Mouse (Mus musculus): ENCODE measurements around the gene Sh3bgrl2. TPM values are rescaled to one million over a fixed set of nuclear protein-coding genes. Genes with fewer than 3 reads are reported as not detected.

Sh3bgrl2 gene
- polyA plus RNA-seq, 1 experiment from 2014 or later, result 8.5 TPM

DNA sequence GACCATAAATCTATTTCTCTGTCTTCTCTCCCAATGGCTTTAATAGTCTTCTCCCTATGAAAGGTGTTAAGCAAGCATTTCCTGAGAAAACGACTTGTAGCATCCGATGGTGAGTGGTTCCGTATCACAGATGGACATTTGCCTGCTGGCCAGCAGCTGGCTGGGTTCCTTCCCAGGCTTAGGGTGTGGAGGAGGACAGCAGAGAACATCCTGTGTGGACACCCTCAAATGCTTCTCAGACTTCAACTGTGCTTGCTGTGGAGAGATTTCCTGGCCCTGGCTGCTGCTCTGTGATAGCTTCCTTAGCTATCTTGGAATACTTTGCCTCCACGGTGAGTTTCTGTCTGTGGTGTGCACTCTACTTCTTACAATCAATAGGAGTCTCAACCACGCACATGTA lies 76.1 kb downstream of the Sh3bgrl2 start:
- H3K9me3 ChIP-seq, result no peaks in the 10 kb centered on the region
- H3K36me3 ChIP-seq, result no peaks in the 10 kb centered on the region
- H3K27ac ChIP-seq, result no peak overlapping the region
- 43% methylated on average over 5 of the region's 5 CpGs for WGBS
- ATAC-seq (ENCODE audit: low FRiP score, low read depth), result no peak
- H3K4me3 ChIP-seq, result no peak overlapping the region
- peaks cover 20% of the 10 kb centered on the region for H3K4me1 ChIP-seq
- no peak overlapping the region for H3K9ac ChIP-seq
- H3K27me3 ChIP-seq, result no peaks in the 10 kb centered on the region
- H3K4me2 ChIP-seq (replicated peaks), result no peak overlapping the region

GRCm38 (mm10) chr9:83625085-83625484 lies 77.0 kb downstream of the Sh3bgrl2 start:
- Histone ChIP-seq H3K4me3 (no peak overlapping the region), H3K9me3 (no peaks in the 10 kb centered on the region), H3K36me3 (no peaks in the 10 kb centered on the region), H3K9ac (no peak overlapping the region), H3K27ac (no peak overlapping the region), H3K27me3 (no peaks in the 10 kb centered on the region), H3K4me1 (peaks cover 25% of the 10 kb centered on the region), H3K4me2 (replicated peaks) (no peak overlapping the region)
- ATAC-seq (ENCODE audit: low FRiP score, low read depth), result no peak; the same call in 1 of the 2 replicates
- 39% methylated on average over 5 of the region's 5 CpGs for WGBS

- WGBS, result 21% methylated on average over 19 of the region's 19 CpGs
- Histone ChIP-seq H3K9me3 (no peaks in the 10 kb centered on the region), H3K9ac (peak overlapping the region; percentile 45; the same call in 1 of the 2 replicates), H3K4me2 (replicated peaks) (peak overlapping the region; percentile 40), H3K4me1 (peaks cover 31% of the 10 kb centered on the region), H3K27ac (no peak overlapping the region), H3K4me3 (peak overlapping the region; percentile 4; the same call in 1 of the 2 replicates), H3K36me3 (no peaks in the 10 kb centered on the region), H3K27me3 (no peaks in the 10 kb centered on the region)
- no peak for ATAC-seq (ENCODE audit: low FRiP score, low read depth)
Observed at GRCm38 (mm10) chr9:83628669-83629612, 80.8 kb downstream of the Sh3bgrl2 start.

GRCm38 (mm10) chr9:83630341-83630740 lies 82.2 kb downstream of the Sh3bgrl2 start:
- Histone ChIP-seq H3K27me3 (no peaks in the 10 kb centered on the region), H3K4me3 (no peak overlapping the region), H3K4me2 (replicated peaks) (no peak overlapping the region), H3K9ac (no peak overlapping the region), H3K27ac (no peak overlapping the region), H3K36me3 (no peaks in the 10 kb centered on the region), H3K4me1 (peaks cover 32% of the 10 kb centered on the region), H3K9me3 (no peaks in the 10 kb centered on the region)
- whole genome bisulfite sequencing, result 69% methylated on average over 6 of the region's 6 CpGs
- no peak for ATAC-seq (ENCODE audit: low FRiP score, low read depth)

DNA sequence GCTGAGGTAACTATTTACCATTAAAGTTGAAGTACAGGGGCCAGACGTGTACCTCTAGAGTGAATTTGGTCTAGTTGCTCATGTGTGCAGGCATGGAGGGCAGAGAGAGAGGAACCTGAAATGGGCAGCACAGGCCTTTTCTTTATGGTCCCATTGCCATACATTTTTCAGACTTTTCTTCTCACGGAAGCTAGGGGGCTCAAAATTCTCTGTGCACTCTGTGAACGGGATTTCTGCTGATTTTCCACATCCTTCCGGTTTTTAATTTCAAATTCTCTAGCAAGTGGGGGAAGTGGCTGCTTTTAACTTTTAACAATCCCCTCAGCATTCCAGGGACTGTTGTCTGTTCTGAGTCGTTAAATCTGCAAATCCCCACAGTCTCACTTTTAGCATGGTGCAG lies 83.8 kb downstream of the Sh3bgrl2 start:
- 12% methylated on average over 5 of the region's 5 CpGs for WGBS
- no peak for ATAC-seq (ENCODE audit: low FRiP score, low read depth)
- Histone ChIP-seq H3K9me3 (no peaks in the 10 kb centered on the region), H3K9ac (no peak overlapping the region), H3K27ac (no peak overlapping the region), H3K4me2 (replicated peaks) (no peak overlapping the region), H3K4me3 (no peak overlapping the region), H3K36me3 (no peaks in the 10 kb centered on the region), H3K4me1 (peaks cover 41% of the 10 kb centered on the region), H3K27me3 (no peaks in the 10 kb centered on the region)

DNA sequence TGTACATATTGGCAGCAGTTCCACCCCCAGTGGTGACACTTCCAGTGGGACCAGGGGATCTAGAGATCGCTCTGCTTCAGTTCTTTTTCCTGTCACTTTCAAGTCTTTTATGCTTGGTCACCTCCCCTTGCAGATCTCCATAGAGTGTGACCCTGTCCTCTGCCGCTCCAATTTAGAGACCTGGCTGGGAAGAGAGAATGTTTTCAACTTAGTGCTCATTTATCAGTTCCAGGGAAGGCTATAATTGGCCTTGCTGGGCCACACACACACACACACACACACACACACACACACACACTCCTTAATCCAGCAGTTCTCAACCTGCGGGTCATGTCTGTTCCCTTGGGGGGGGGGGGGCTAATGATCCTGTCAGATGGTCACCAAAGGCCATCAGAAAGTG lies 86.6 kb downstream of the Sh3bgrl2 start:
- Histone ChIP-seq H3K9ac (no peak overlapping the region), H3K4me3 (no peak overlapping the region), H3K4me1 (peaks cover 34% of the 10 kb centered on the region), H3K27ac (no peak overlapping the region), H3K9me3 (no peaks in the 10 kb centered on the region), H3K36me3 (no peaks in the 10 kb centered on the region), H3K4me2 (replicated peaks) (no peak overlapping the region), H3K27me3 (no peaks in the 10 kb centered on the region)
- no peak for ATAC-seq (ENCODE audit: low FRiP score, low read depth)
- WGBS, result 39% methylated on average over 3 of the region's 3 CpGs

GRCm38 (mm10) chr9:83635997-83636396 lies 87.9 kb downstream of the Sh3bgrl2 start:
- 2% methylated on average over 7 of the region's 7 CpGs for WGBS
- Histone ChIP-seq H3K9ac (no peak overlapping the region), H3K27me3 (no peaks in the 10 kb centered on the region), H3K36me3 (no peaks in the 10 kb centered on the region), H3K4me1 (peaks cover 41% of the 10 kb centered on the region), H3K4me2 (replicated peaks) (peak overlapping the region; percentile 39), H3K9me3 (no peaks in the 10 kb centered on the region), H3K4me3 (no peak overlapping the region), H3K27ac (no peak overlapping the region)
- peak; percentile 46 for ATAC-seq (ENCODE audit: low FRiP score, low read depth)

- ATAC-seq (ENCODE audit: low FRiP score, low read depth), result no peak
Observed at GRCm38 (mm10) chr9:83643139-83643538, 95.0 kb downstream of the Sh3bgrl2 start.

GRCm38 (mm10) chr9:83643833-83644232 lies 95.7 kb downstream of the Sh3bgrl2 start:
- WGBS, result 43% methylated on average over 4 of the region's 4 CpGs
- H3K4me3 ChIP-seq, result no peak overlapping the region
- H3K27me3 ChIP-seq, result no peaks in the 10 kb centered on the region
- no peaks in the 10 kb centered on the region for H3K36me3 ChIP-seq
- ATAC-seq (ENCODE audit: low FRiP score, low read depth), result no peak
- no peak overlapping the region for H3K9ac ChIP-seq
- no peaks in the 10 kb centered on the region for H3K9me3 ChIP-seq
- H3K4me2 ChIP-seq (replicated peaks), result no peak overlapping the region
- no peak overlapping the region for H3K27ac ChIP-seq
- peaks cover 41% of the 10 kb centered on the region for H3K4me1 ChIP-seq

More at GRCm38 (mm10) chr9:83643139-83643538, 95.0 kb downstream of the Sh3bgrl2 start:
- H3K9me3 ChIP-seq, result no peaks in the 10 kb centered on the region
- WGBS, result 58% methylated on average over 4 of the region's 4 CpGs
- H3K36me3 ChIP-seq, result no peaks in the 10 kb centered on the region
- H3K9ac ChIP-seq, result no peak overlapping the region
- H3K27ac ChIP-seq, result no peak overlapping the region
- H3K4me1 ChIP-seq, result peaks cover 37% of the 10 kb centered on the region
- H3K4me3 ChIP-seq, result no peak overlapping the region
- H3K27me3 ChIP-seq, result no peaks in the 10 kb centered on the region
- no peak overlapping the region for H3K4me2 ChIP-seq (replicated peaks)

GRCm38 (mm10) chr9:83646215-83646614 lies 98.1 kb downstream of the Sh3bgrl2 start:
- ATAC-seq (ENCODE audit: low FRiP score, low read depth), result no peak

GRCm38 (mm10) chr9:83646691-83647090 lies 98.6 kb downstream of the Sh3bgrl2 start:
- Histone ChIP-seq H3K27me3 (no peaks in the 10 kb centered on the region), H3K9me3 (no peaks in the 10 kb centered on the region), H3K4me1 (peaks cover 29% of the 10 kb centered on the region), H3K4me3 (no peak overlapping the region), H3K9ac (no peak overlapping the region), H3K27ac (no peak overlapping the region), H3K4me2 (replicated peaks) (no peak overlapping the region), H3K36me3 (no peaks in the 10 kb centered on the region)
- WGBS, result 93% methylated on average over 5 of the region's 5 CpGs
- no peak for ATAC-seq (ENCODE audit: low FRiP score, low read depth)

More at GRCm38 (mm10) chr9:83646215-83646614, 98.1 kb downstream of the Sh3bgrl2 start:
- no peak overlapping the region for H3K4me3 ChIP-seq
- no peaks in the 10 kb centered on the region for H3K36me3 ChIP-seq
- H3K27me3 ChIP-seq, result no peaks in the 10 kb centered on the region
- H3K27ac ChIP-seq, result no peak overlapping the region
- no peak overlapping the region for H3K9ac ChIP-seq
- H3K9me3 ChIP-seq, result no peaks in the 10 kb centered on the region
- WGBS, result 81% methylated on average over 2 of the region's 2 CpGs
- peaks cover 29% of the 10 kb centered on the region for H3K4me1 ChIP-seq
- H3K4me2 ChIP-seq (replicated peaks), result no peak overlapping the region

- peak; percentile 42; the same call in 1 of the 2 replicates for ATAC-seq (ENCODE audit: low FRiP score, low read depth)
- Histone ChIP-seq H3K4me1 (peaks cover 26% of the 10 kb centered on the region), H3K4me2 (replicated peaks) (no peak overlapping the region), H3K4me3 (no peak overlapping the region), H3K9me3 (no peaks in the 10 kb centered on the region), H3K27ac (no peak overlapping the region), H3K36me3 (no peaks in the 10 kb centered on the region), H3K27me3 (no peaks in the 10 kb centered on the region), H3K9ac (no peak overlapping the region)
- WGBS, result 24% methylated on average over 7 of the region's 7 CpGs
Observed at GRCm38 (mm10) chr9:83647919-83648705, 100.0 kb downstream of the Sh3bgrl2 start.

Data from limb, embryonic 13.5 days (tissue).